Mouse (Mus musculus): ENCODE results near the gene Qser1. TPM values are rescaled to one million over a fixed set of nuclear protein-coding genes. Genes with fewer than 3 reads are reported as not detected.
A peak's percentile ranks its signal among the peaks of the same experiment; 100 is the strongest.
"Not testable (repeated sequence)": the region's sequence is repeated elsewhere in the genome, so short reads cannot be mapped to it uniquely, and the experiment has no call there.

Qser1 gene
- 10 to 100 TPM; 10.5 to 11.3 TPM for total RNA-seq (2021)

GRCm38 (mm10) chr2:104816371-104816827 is at the start of gene Qser1:
Gene Qser1, minus strand, starts transcription at chr2:104816760.
- DNase-seq: no peak

GRCm38 (mm10) chr2:104864176-104864860 is 47.8 kb upstream of the Qser1 start:
- DNase-seq: no peak

GRCm38 (mm10) chr2:104860426-104860825 is 43.9 kb upstream of the Qser1 start:
- DNase-seq: no peak

- DNase-seq: no peak
Observed at GRCm38 (mm10) chr2:104859060-104859459, 42.5 kb upstream of the Qser1 start.

GRCm38 (mm10) chr2:104858083-104858482 is 41.5 kb upstream of the Qser1 start:
- not testable (repeated sequence) for DNase-seq

- no peak for DNase-seq
Observed at GRCm38 (mm10) chr2:104856218-104856617, 39.7 kb upstream of the Qser1 start.

GRCm38 (mm10) chr2:104855732-104856131 is 39.2 kb upstream of the Qser1 start:
- no peak for DNase-seq

- no peak for DNase-seq
Observed at GRCm38 (mm10) chr2:104854836-104855235, 38.3 kb upstream of the Qser1 start.

- no peak for DNase-seq
Observed at GRCm38 (mm10) chr2:104852546-104852945, 36.0 kb upstream of the Qser1 start.

- no peak for DNase-seq
Observed at GRCm38 (mm10) chr2:104851686-104852085, 35.1 kb upstream of the Qser1 start.

GRCm38 (mm10) chr2:104849991-104850359 is 33.4 kb upstream of the Qser1 start:
- no peak for DNase-seq

GRCm38 (mm10) chr2:104849276-104849990 is 32.9 kb upstream of the Qser1 start, which contains the start of gene Prrg4:
Gene Prrg4, minus strand, starts transcription at chr2:104849876.
- peak; percentile 27 to 30 for DNase-seq

GRCm38 (mm10) chr2:104848235-104849161 is 31.9 kb upstream of the Qser1 start:
- no peak for DNase-seq

- no peak for DNase-seq
Observed at GRCm38 (mm10) chr2:104847645-104848044, 31.1 kb upstream of the Qser1 start.

- no peak for DNase-seq
Observed at GRCm38 (mm10) chr2:104846638-104847414, 30.3 kb upstream of the Qser1 start.

- no peak for DNase-seq
Observed at GRCm38 (mm10) chr2:104842559-104842958, 26.0 kb upstream of the Qser1 start.

GRCm38 (mm10) chr2:104841736-104842135 is 25.2 kb upstream of the Qser1 start:
- DNase-seq: no peak

- no peak for DNase-seq
Observed at GRCm38 (mm10) chr2:104840974-104841373, 24.4 kb upstream of the Qser1 start.

GRCm38 (mm10) chr2:104832486-104832885 is 15.9 kb upstream of the Qser1 start:
- DNase-seq: no peak

GRCm38 (mm10) chr2:104826191-104826590 is 9.6 kb upstream of the Qser1 start:
- no peak for DNase-seq

- DNase-seq: not testable (repeated sequence)
Observed at GRCm38 (mm10) chr2:104818763-104819162, 2.2 kb upstream of the Qser1 start.
